Mouse (Mus musculus): ENCODE results near the gene Neurl3. TPM values are rescaled to one million over a fixed set of nuclear protein-coding genes. Genes with fewer than 3 reads are reported as not detected.

Gene Neurl3
- polyA plus RNA-seq (2012; rRNA removed), result 107 and 108 TPM in 2 replicates

DNA sequence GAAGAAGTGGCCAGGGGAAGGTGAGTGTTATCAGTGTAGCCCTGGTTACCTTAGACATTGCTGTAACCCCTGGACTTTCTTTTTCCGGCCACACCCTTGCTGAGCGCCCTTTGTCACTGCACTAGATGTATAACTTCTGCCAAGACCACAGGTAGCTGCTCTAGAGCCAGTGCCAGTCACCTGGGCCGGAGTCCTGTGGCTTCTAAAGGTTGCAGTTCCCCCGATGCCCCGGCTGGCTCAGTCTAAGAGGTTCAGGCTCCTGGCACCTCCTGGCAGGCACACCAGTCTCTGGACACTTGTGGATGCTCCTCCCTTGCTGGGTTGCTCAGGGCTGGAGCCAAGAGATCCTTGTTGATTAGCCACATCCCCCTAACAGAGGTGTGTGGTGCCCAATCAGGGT, at the start of gene Neurl3:
TSS of gene Neurl3 (minus strand) at position 225 of the 400 bp plus-strand sequence.

DNA sequence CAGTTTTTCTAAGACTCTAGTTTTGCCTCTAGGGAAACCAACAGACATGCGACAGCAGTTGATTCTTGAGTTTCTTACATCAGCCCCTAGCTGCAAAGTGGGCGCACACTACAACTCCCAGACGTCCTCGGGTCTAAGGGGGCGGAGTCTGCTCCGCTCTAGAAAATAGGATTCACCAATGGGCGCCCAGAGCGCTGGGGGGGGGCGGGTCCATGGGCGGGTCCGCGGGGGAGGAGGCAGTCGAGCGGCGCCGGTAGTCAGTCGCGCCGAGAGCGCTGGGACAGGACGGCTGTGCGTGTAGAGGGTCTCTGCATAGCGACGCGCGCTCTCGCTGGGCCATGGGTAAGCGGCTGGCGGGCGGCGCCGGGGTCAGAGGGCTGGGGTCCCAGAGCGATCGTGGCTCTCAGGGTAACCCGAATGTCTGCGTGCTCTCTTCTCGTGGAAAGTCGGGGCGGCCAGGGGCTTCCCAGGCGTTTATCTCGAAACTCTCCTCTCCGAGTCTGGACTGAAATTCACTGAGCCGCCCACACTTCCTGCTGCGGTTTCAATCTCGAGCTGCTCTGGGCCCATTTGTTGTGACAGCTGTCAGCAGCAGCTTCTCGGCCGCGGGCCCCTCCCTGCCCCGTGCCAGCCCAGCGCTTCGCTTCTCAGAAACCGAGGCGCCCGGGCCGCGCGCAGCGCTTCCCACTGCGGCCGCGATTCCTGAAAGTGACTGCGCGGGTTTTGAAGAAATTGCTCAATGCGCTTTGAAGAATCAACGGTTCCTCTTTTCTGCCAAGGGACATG, 33.2 kb upstream of the Neurl3 start, which contains the start of gene Arid5a:
TSS of gene Arid5a (plus strand) at position 239 of the 786 bp plus-strand sequence.

DNA sequence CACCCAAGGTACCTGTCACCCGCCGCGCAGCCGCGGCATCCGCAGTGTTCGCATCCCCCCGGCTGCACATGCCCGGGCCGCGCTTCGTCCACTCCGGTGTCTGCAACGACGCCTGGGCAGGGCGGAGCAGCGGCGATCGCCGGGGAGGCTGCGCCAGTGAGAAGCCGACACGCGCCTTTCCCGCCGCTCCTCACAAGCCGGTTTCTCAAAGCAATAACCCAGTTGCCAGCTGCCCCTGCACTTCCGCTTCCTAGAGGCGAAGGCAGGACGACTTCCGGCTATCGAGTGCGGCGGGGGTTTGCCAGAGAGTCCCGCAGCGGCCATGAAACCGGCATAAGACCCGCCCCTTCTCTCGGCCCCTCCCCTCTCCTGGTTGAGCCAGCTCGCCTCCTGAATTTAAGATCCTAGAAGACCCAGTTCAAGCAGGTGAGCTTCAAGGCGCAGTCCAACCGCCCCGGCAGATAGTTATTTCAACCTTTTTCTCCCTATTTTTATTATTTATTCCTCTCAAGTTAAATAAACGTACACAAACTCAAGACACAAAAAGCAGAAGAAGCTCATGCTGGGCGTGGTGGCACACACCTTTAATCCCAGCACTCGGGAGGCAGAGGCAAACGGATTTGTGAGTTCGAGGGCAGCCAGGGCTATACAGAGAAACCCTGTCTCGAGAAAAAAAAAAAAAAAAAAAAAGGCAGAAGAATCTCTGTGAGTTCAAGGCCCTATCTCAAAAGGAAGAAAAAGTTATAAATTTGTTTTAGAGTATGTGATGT, 30.2 kb downstream of the Neurl3 start, which contains the start of gene Uggt1:
TSS of gene Uggt1 (minus strand) at position 663 of the 770 bp plus-strand sequence.

Other genes starting within 250 kb of the Neurl3 start
- gene Hs6st1, start 206.3 kb downstream of the Neurl3 start, polyA plus RNA-seq (2012; rRNA removed), result 92.5 and 95.7 TPM in 2 replicates
- gene Uggt1, start 30.0 kb downstream of the Neurl3 start, polyA plus RNA-seq (2012; rRNA removed), result 14.6 and 14.7 TPM in 2 replicates
- gene Arid5a, start 33.1 kb upstream of the Neurl3 start, polyA plus RNA-seq (2012; rRNA removed), result 7.8 and 7.9 TPM in 2 replicates
- gene Kansl3, start 94.5 kb upstream of the Neurl3 start, polyA plus RNA-seq (2012; rRNA removed), result 43.8 and 55.9 TPM in 2 replicates
- gene Fer1l5, start 97.6 kb upstream of the Neurl3 start, polyA plus RNA-seq (2012; rRNA removed), result not detected in 2 replicates
- gene Lman2l, start 170.6 kb upstream of the Neurl3 start, polyA plus RNA-seq (2012; rRNA removed), result 8.3 and 9.2 TPM in 2 replicates
- gene Cnnm4, start 196.9 kb upstream of the Neurl3 start, polyA plus RNA-seq (2012; rRNA removed), result 209 and 224 TPM in 2 replicates
- gene Cnnm3, start 237.2 kb upstream of the Neurl3 start, polyA plus RNA-seq (2012; rRNA removed), result 30.6 and 31.2 TPM in 2 replicates

Data from colon, adult 2 months (tissue).